Mouse (Mus musculus) c-Kit-positive CD71-positive TER-119-negative erythroid progenitor cells, embryonic 14.5 days (primary cell): ENCODE data around the gene Pten.
"Not testable (repeated sequence)": the region's sequence is repeated elsewhere in the genome, so short reads cannot be mapped to it uniquely, and the experiment has no call there.

Experiments used
- DNase-seq: peaks from one replicate; pipeline ENCODE4 v3.0.0-alpha.2; 2013; ENCODE audit warnings: low read depth

The Pten gene

GRCm38 (mm10) chr19:32754188-32755000 is 2.9 kb upstream of the Pten start:
- no peak for DNase-seq

DNA sequence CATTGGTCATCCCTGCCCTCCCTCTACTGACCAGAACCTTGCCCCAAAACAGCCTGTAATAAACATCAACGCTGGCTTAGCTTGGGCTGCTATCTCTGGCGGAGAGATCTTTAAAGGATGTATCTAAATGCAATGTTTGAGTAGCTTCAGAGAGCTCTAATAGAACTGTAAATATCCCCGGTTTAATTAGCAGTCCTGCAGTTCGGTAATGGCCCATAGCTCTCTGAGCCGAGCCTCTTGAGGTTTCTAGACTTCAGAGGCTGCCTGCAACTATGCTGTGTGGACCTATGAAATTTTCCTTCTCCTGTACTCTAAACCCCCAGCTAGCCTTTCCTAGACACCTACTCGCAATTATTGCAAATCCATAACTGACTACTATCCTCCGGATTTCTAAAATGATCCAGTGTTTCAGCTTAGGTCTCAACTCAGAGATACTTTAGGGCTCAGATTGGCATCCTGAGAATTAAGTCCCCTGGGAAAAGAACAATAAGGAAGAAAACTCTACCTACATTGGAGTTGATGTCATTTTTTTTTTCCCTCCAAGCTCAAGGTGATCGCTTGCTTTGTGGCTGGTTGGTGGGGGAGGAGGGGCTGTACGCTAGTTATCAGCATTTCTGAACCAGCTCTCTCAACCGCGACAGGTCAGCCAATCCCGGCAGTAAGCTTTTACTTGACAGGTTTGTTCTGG is 2.0 kb upstream of the Pten start:
- DNase-seq, result no peak

DNA sequence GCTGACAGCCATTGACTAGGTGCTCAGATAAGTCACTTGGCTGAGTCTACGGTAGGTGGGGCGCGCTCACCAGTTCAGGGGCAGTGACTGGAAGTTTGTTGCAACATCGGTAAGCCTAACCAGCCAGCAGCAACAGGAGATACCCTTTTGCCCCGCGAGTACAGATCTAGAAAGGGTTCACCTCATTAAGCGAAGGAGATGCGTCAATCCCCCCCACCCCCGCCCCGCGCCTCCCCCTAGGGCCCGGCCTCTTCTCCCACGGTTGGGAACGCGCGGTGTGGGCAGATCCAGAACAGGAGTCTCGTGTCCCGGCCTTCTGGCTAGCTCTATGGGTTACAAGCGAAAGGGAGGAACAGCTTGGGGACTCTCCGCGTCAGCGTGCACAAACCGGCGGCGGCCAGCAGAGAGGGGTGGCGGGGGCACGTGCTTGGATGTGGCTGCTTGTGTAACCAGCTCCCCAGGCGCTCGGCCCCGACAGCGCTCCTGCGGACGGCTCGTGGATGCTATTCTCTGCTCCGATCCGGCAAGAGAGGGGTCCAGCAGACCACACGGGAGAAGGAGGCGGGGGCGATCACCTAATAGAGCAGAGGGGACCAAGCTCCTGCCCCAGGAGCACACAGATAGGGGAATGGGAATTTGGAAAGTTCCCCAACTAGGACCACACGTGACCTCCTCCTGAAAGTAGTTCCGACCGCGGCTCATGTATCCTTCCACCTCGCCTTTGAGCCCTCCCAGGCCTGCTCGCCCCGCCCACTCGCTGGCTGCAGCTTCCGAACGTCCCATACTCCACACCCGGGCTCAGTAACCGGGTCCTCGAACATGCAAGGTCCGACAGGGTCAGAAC is 1.3 kb upstream of the Pten start:
- peak; percentile 95 for DNase-seq

DNA sequence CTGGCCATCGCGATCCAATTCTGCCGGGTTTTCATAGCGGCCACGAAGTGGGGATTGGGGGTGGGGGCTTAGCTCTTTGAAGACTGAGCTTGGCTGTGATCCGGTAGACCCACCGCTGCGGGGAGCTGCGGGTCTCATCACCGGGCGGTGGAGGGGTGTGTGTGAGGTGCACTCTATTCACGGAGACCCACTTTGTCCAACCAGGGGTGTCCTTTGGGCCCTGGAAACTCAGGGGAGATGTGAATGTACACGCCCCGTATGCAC is 729 bp upstream of the Pten start:
- DNase-seq, result peak; percentile 44

GRCm38 (mm10) chr19:32757831-32758792 is 815 bp downstream of the Pten start:
- DNase-seq, result peak; percentile 30

- peak; percentile 13 for DNase-seq
These were observed 1.5 kb downstream of the Pten start for GRCm38 (mm10) chr19:32758793-32759161.

GRCm38 (mm10) chr19:32759357-32760024 is 2.2 kb downstream of the Pten start:
- DNase-seq, result no peak

DNA sequence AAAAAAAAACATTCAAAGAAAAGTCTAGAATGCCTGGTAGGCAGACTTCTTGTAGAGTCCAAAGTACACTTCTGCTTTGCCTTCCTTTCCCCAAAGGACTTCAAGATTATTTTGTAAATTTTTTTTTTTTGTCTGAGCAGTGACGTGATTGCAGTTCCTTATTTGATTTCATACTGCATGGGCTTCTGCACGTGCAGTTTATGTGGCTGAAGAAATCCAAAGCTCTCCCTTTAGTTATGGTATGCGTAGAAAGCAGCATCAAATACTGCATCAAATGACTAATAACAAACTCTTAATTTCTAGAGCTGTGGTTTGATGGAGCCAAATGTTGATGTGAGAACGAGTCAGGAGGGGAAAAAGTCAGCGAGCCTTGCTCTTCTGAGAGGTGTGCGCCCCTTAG is 3.2 kb downstream of the Pten start:
- no peak for DNase-seq

DNA sequence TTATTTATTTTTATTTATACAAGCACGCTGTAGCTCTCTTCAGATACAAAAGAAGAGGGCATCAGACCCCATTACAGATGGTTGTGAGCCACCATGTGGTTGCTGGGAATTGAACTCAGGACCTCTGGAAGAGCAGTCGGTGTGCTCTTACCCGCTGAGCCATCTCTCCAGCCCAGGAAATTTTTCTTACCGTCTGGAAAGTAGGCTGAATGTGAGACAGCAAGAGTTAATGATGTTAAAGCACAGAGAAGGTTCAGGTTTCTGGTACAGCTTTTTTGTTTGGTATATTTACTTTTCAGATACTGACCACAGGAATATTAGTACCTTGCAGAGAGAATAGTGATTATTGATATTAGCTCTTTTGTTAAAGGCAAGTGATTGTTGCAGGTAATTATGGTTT is 3.9 kb downstream of the Pten start:
- DNase-seq, result no peak

DNA sequence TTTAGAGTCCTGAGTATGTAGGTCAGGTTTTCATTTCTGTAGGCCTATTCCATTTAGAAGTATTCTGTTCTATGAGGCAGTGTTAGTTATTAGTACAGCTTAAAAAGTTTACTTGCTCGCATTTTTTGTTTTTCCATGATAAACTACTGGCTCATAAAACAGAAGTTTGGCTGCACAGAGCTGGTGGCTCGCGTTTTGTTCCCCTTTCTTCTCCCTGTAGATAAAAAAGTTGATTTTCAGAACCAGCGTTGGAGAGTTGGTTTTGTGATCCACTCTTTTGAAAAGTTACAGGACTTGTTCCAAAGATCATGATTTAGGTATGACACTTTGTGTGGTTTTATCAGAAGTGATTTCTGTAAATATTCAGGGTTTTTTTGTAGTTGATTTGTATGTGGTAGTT is 5.2 kb downstream of the Pten start:
- DNase-seq, result no peak

- no peak for DNase-seq
These were observed 21.1 kb downstream of the Pten start for GRCm38 (mm10) chr19:32778411-32778810.

DNA sequence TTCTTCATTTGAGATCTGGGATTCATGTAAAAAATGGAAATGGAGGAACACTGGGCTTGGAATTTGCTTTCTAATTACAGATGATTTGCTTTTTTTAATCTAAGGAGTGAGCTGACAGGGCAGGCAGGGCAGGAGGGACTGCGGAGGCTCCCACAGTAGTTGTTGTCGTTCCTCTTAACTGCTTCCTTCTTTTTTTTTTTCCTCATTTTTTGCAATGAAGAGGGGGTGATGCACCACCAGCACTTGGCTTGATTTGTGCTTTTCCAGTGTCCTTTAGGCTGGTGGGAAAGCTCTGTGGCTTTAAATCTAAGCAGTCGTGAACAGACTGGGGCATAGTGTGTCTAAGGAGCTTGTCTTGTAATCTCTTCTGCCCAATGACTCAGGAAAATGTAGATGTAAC is 21.8 kb downstream of the Pten start:
- no peak for DNase-seq

DNA sequence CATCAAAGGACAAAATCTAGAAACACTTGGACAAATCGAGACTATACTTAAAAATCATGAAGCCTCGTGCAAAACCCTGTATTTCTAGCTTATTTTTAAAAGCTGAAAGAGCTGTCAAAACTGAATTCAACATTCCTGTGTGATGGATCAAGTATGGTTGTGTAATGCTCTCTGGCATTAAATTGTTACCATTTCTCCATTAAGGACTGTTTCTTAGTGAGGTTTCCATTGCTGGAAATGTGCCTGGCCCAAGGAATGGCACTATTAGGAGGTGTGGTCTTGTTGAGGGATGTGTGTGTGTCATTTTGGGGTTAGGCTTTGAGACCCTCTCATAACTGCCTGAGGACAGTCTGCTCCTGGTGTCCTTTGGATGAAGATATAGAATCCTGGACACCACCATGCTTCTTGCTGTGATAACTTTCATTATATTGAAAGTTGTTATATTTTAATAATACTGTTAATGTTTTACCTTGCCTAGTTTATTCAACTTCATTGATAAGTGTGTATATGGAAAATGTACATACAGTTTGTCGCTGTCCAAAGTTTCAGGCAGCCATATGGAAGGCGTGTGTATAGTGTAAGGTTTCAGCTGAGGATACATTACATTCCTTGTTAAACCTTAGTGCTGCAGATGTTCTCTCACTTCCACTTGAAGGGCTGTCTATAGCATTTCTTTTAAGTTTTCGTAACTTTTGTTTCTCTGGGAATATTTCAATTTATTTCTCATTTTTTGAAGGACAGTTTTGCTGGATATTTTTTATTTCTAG is 24.2 kb downstream of the Pten start:
- DNase-seq, result no peak

DNA sequence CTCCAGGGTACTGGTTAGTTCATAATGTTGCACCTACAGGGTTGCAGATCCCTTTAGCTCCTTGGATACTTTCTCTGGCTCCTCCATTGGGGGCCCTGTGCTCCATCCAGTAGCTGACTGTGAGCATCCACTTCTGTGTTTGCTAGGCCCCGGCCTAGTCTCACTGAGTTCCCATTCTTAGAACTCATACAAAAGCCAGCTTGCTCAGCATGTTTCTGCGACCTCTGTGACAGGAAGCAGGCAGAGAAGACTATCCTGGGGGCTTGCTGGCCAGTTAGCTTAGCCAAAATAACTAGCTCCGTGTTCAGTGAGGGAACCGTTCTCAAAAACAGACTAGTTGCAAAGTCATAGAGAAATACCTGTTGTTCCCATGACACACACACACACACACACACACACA is 30.1 kb downstream of the Pten start:
- DNase-seq, result not testable (repeated sequence)

GRCm38 (mm10) chr19:32788016-32788415 is 30.7 kb downstream of the Pten start:
- not testable (repeated sequence) for DNase-seq

DNA sequence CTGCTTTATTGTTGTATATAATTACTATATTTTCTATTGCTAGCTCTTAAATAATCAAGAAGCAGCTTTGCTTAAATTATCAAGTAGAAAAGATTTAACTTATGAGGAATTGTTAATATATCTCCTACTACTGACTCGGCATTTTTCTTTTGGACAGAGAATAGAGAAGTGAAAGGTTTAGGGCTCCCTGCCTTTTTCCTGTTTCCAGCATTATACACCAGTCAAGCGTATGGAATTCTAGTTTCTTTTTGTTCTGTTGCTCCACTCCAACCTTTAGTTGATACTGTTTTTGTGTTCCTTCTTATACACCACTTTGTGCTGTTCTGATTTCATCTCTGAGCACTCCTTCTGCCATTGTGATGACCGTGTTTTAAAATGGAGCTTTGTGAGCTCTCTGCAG is 32.2 kb downstream of the Pten start:
- no peak for DNase-seq

DNA sequence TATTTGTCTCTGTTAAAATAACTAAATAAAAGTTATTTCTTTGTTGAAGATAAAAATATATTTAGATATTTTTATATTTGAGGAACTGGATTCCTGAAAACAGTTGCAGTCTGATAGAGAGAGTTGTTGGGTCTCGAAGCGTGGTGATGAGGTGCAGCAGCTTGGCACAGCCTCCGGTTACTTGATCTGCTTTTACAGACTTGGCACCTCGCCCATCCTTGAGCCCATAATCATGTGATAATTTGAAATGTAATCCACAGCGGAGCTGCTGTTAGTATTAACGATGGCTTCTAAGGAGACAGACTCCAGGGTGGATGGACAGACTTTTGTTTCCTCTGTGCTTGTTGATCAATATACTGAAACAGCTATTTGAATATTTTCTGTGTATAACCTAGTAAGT is 35.3 kb downstream of the Pten start:
- no peak for DNase-seq

GRCm38 (mm10) chr19:32793901-32794300 is 36.6 kb downstream of the Pten start:
- DNase-seq, result no peak

DNA sequence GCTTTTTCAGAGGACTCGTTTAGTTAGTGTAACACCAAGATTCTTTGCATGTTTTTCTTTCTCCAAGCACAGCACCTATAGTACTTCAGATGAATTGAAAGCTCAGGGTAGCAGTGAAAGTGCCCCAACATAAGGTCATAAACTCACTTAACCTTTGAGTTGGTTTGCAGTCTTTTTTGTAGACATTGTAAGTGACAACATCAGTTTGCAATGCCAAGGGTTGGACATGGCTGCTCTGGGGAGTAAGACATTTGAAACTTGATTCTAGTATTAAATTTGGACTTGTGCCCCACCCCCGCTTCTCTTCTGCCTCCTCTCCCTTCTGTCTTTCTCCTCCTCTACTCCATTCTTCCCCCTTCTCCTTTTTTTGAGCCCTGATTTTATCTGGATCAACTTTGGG is 43.3 kb downstream of the Pten start:
- DNase-seq, result no peak

DNA sequence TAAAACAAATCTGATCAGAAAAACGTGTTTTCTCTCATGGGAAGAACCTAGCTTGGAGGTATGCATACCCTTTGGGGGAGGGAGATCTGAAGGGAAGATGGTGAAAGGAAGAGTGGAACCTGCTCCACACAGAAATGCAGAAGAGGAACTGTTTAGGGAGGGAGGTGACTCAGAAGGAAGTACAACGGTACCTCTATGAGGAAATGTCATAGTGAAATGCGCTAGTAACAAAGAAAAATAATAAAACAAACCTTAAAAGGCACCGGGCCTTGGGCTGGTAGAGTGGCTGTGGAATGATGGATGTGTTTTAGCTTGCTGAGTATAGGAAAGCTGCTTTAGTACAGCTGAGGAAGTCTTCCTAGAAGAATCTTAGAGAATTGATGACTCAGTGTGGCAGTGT is 47.4 kb downstream of the Pten start:
- DNase-seq, result no peak

- no peak for DNase-seq
These were observed 50.3 kb downstream of the Pten start for GRCm38 (mm10) chr19:32807610-32808009.
